Comparison of ENCODE assay signal across 23 mouse cellular contexts in genomic region chr1:35390858-35391586, GRCm38 (mm10).
"Had no signal": no experiment of that assay in that cellular context is flagged by ENCODE, and none has a peak within 500 bp of the region (broad histone marks: within the 10 kb centered on the region; RNA-seq: fewer than 3 reads in every experiment).

No protein-coding gene starts in this region.

- H3K4me3 ChIP-seq: layer of hippocampus, adult 2 months; limb, embryonic 12.5 days; limb, embryonic 15.5 days; myocyte had no signal

- ATAC-seq: inflammation-experienced regulatory T-cells, adult 6 months; liver, postnatal 0 days; lung, postnatal 0 days had no signal

- H3K9me3 ChIP-seq: limb, embryonic 12.5 days; limb, embryonic 15.5 days had no signal

- H3K4me2 ChIP-seq: limb, embryonic 12.5 days; limb, embryonic 15.5 days; liver, embryonic 11.5 days; lung, embryonic 14.5 days had no signal

- H3K27ac ChIP-seq: kidney, postnatal 0 days; layer of hippocampus, adult 2 months; limb, embryonic 12.5 days; limb, embryonic 15.5 days; liver, embryonic 14.5 days; macrophage; stomach, postnatal 0 days had no signal

- H3K36me3 ChIP-seq: limb, embryonic 12.5 days; limb, embryonic 15.5 days had no signal

- H3K27me3 ChIP-seq: limb, embryonic 12.5 days; limb, embryonic 15.5 days had no signal

- H3K9ac ChIP-seq: limb, embryonic 12.5 days; limb, embryonic 15.5 days; liver, embryonic 14.5 days; liver, postnatal 0 days; lung, embryonic 14.5 days had no signal

- DNase-seq: kidney, adult 11 months; kidney, adult 8-10 months; kidney, postnatal 25 days; left cerebral cortex, postnatal 4 days; liver, postnatal 0 days; lung, embryonic 14.5 days; right cerebral cortex, adult 18-20 months; right cerebral cortex, postnatal 14 days; right cerebral cortex, postnatal 4 days; thymus, adult 2 months; thymus, postnatal 14 days; thymus, postnatal 4 days had no signal

- H3K4me1 ChIP-seq: limb, embryonic 12.5 days; limb, embryonic 15.5 days had no signal
